8 mouse cellular contexts compared by ENCODE assay signal in genomic region chr16:39048889-39049288, GRCm38 (mm10).
DNase-seq lines count a peak whose midpoint lies in the region; ATAC-seq and TF ChIP-seq lines count a peak whose summit lies in the region.

No protein-coding gene starts in this region.

- intact Hi-C loops in left cerebral cortex, postnatal 36 days (cut with DNase I) = loop anchor here (2.0 to 5.0 kb wide), 2 partner anchors 92 to 146 kb away; no protein-coding TSS in a partner anchor

- H3K9me3 ChIP-seq in liver, embryonic 12.5 days (replicated peaks) = no peaks in the 10 kb centered on the region
- H3K9me3 ChIP-seq in forebrain, embryonic 13.5 days (replicated peaks) = no peaks in the 10 kb centered on the region
- H3K9me3 ChIP-seq in neural tube, embryonic 12.5 days = no peaks in the 10 kb centered on the region

- DNase-seq in liver, adult 2 months (ENCODE audit: extremely low read depth, low read depth, low spot score) = peak; percentile 37
- peak; percentile 49 for DNase-seq in kidney, adult 18-20 months
- peak; percentile 43 to 53 for DNase-seq in left cerebral cortex, postnatal 36 days (ENCODE audit: low spot score in 2 of 2)
- no peak for DNase-seq in MN1 (ENCODE audit: low spot score)

- no peaks in the 10 kb centered on the region for H3K4me1 ChIP-seq in liver, adult 2 months (ENCODE audit: control insufficient read depth, insufficient read depth, low read length)
- no peaks in the 10 kb centered on the region for H3K4me1 ChIP-seq in liver, embryonic 12.5 days
- peaks cover 15% of the 10 kb centered on the region for H3K4me1 ChIP-seq in forebrain, embryonic 13.5 days
- H3K4me1 ChIP-seq in neural tube, embryonic 12.5 days = peaks cover 6% of the 10 kb centered on the region; the same call in 1 of the 2 replicates

- H3K4me3 ChIP-seq in liver, adult 2 months (ENCODE audit: insufficient read depth, low read depth, low read length) = no peak overlapping the region
- no peak overlapping the region for H3K4me3 ChIP-seq in liver, embryonic 12.5 days
- no peak overlapping the region for H3K4me3 ChIP-seq in forebrain, embryonic 13.5 days
- H3K4me3 ChIP-seq in neural tube, embryonic 12.5 days = no peak overlapping the region

- H3K79me2 ChIP-seq in liver, adult 2 months (ENCODE audit: control insufficient read depth, insufficient read depth, low read length) = no peaks in the 10 kb centered on the region

- H3K27ac ChIP-seq in liver, adult 2 months (replicated peaks; ENCODE audit: insufficient read depth, low read depth, low read length) = no peak overlapping the region
- H3K27ac ChIP-seq in liver, embryonic 12.5 days = no peak overlapping the region
- no peak overlapping the region for H3K27ac ChIP-seq in forebrain, embryonic 13.5 days
- no peak overlapping the region for H3K27ac ChIP-seq in neural tube, embryonic 12.5 days

- H3K36me3 ChIP-seq in liver, adult 2 months (ENCODE audit: control insufficient read depth, insufficient read depth, low read length) = no peaks in the 10 kb centered on the region
- H3K36me3 ChIP-seq in liver, embryonic 12.5 days = no peaks in the 10 kb centered on the region
- no peaks in the 10 kb centered on the region for H3K36me3 ChIP-seq in forebrain, embryonic 13.5 days (ENCODE audit: poor library complexity, severe bottlenecking)
- H3K36me3 ChIP-seq in neural tube, embryonic 12.5 days = no peaks in the 10 kb centered on the region

- TF ChIP-seq CTCF in liver, adult 2 months (IDR thresholded peaks at IDR 0.05; ENCODE audit: low read depth, low read length) = peak; percentile 83

- no peak for TF ChIP-seq POLR2A in liver, adult 2 months (IDR thresholded peaks at IDR 0.05; ENCODE audit: extremely low read depth, insufficient read depth, low read length)

- WGBS in liver, adult 2 months = 5% methylated on average over 4 of the region's 4 CpGs
- WGBS in liver, embryonic 12.5 days (ENCODE audit: insufficient replicate concordance) = 6% methylated on average over 4 of the region's 4 CpGs
- WGBS in forebrain, embryonic 13.5 days = 8% methylated on average over 4 of the region's 4 CpGs
- 9% methylated on average over 4 of the region's 4 CpGs for WGBS in neural tube, embryonic 12.5 days

- no peaks in the 10 kb centered on the region for H3K27me3 ChIP-seq in liver, adult 2 months (ENCODE audit: control insufficient read depth, insufficient read depth, low read length)
- 0 out of 2 replicates have a peak, but pooled peaks cover 4% of the 10 kb centered on the region for H3K27me3 ChIP-seq in liver, embryonic 12.5 days (replicated peaks)
- peaks cover 13% of the 10 kb centered on the region; the same call in 1 of the 2 replicates for H3K27me3 ChIP-seq in forebrain, embryonic 13.5 days
- H3K27me3 ChIP-seq in neural tube, embryonic 12.5 days (replicated peaks) = no peaks in the 10 kb centered on the region

- no peak overlapping the region for H3K9ac ChIP-seq in liver, adult 2 months (ENCODE audit: low read depth, low read length)
- H3K9ac ChIP-seq in liver, embryonic 12.5 days = no peak overlapping the region
- H3K9ac ChIP-seq in forebrain, embryonic 13.5 days = no peak overlapping the region
- H3K9ac ChIP-seq in neural tube, embryonic 12.5 days = no peak overlapping the region

- ATAC-seq in liver, embryonic 12.5 days = no peak
- peak; percentile 66; the same call in 1 of the 2 replicates for ATAC-seq in cerebellum, adult (ENCODE audit: insufficient number of reproducible peaks, low FRiP score, low TSS enrichment)
- peak; percentile 74 for ATAC-seq in forebrain, embryonic 13.5 days
- peak; percentile 63; the same call in 1 of the 2 replicates for ATAC-seq in neural tube, embryonic 12.5 days (ENCODE audit: low FRiP score, low read depth)

- no peak overlapping the region for H3K4me2 ChIP-seq in liver, embryonic 12.5 days
- no peak overlapping the region for H3K4me2 ChIP-seq in forebrain, embryonic 13.5 days
- no peak overlapping the region for H3K4me2 ChIP-seq in neural tube, embryonic 12.5 days (replicated peaks)
